Mouse (Mus musculus): Measurements from ENCODE around the gene A230050P20Rik. TPM values are rescaled to one million over a fixed set of nuclear protein-coding genes. Genes with fewer than 3 reads are reported as not detected.

Gene A230050P20Rik
- polyA plus RNA-seq, 1 experiment = 82.8 TPM

- no peak for DNase-seq (ENCODE audit: low read depth in 1 of 2, low spot score in 2 of 2)
- WGBS = 94% methylated on average over 9 of the region's 9 CpGs
- Histone ChIP-seq H3K4me3 (ENCODE audit: extremely low read depth, insufficient read depth, insufficient read length) (no peak overlapping the region), H3K27ac (ENCODE audit: insufficient read depth, low read length) (no peak overlapping the region), H3K4me1 (ENCODE audit: control insufficient read depth, insufficient read depth, insufficient read length) (no peaks in the 10 kb centered on the region), H3K27me3 (ENCODE audit: control insufficient read depth, insufficient read depth, low read length) (no peaks in the 10 kb centered on the region), H3K36me3 (ENCODE audit: control insufficient read depth, insufficient read depth, low read length) (peaks cover 73% of the 10 kb centered on the region)
- TF ChIP-seq POLR2A (IDR thresholded peaks at IDR 0.05; ENCODE audit: low read depth, low read length) (no peak), CTCF (IDR thresholded peaks at IDR 0.05; ENCODE audit: extremely low read depth, insufficient read depth, insufficient read length, insufficient replicate concordance) (no peak)
Measured at GRCm38 (mm10) chr9:20909948-20910347, 41.5 kb downstream of the A230050P20Rik start.

DNA sequence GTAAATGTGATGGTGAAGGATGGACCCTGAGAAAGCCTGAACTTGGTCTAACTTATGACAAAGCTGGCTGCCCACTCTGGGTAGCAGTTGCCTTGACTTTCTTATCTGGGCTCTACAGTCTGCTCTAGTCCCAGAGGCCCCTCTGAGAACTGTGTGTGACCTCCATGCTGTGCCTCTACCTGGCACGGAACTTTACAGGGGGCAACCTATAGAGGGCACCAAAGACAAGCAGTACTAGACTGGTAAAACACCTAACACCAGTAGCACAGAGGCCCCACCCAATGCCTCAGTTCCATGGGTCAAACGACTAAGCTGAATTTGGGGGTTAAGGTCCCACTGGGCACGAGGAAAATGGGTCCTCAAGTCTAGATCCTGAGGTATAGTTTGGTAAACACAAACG lies 47.7 kb downstream of the A230050P20Rik start:
- TF ChIP-seq CTCF (IDR thresholded peaks at IDR 0.05; ENCODE audit: extremely low read depth, insufficient read depth, insufficient read length, insufficient replicate concordance) (peak; percentile 31; the same call in 1 of the 2 replicates), POLR2A (IDR thresholded peaks at IDR 0.05; ENCODE audit: low read depth, low read length) (no peak)
- Histone ChIP-seq H3K4me1 (ENCODE audit: control insufficient read depth, insufficient read depth, insufficient read length) (no peaks in the 10 kb centered on the region), H3K27ac (ENCODE audit: insufficient read depth, low read length) (no peak overlapping the region), H3K27me3 (ENCODE audit: control insufficient read depth, insufficient read depth, low read length) (no peaks in the 10 kb centered on the region), H3K4me3 (ENCODE audit: extremely low read depth, insufficient read depth, insufficient read length) (no peak overlapping the region), H3K36me3 (ENCODE audit: control insufficient read depth, insufficient read depth, low read length) (peaks cover 61% of the 10 kb centered on the region)
- 76% methylated on average over 4 of the region's 4 CpGs for WGBS
- DNase-seq (ENCODE audit: low read depth in 1 of 2, low spot score in 2 of 2) = peak; percentile 15 to 26

DNA sequence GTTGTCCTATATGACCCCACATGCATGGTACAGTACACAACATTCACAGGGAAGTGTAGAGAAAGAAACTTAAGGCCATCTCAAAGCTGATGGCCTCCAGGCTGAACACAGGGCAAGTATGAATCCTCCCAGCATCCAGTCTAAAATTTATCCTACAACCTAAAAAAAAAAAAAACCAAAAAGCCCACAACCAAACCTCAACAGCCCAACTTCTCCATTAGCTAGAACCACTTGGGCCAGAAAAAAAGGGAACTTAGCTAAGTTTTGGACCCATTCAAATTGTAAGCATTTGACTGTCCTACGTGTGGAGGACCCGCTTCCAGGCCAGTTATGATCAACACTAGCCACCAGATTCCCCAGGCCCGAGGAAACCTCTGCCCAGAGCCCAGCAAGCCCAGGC lies 54.8 kb downstream of the A230050P20Rik start:
- Histone ChIP-seq H3K4me3 (ENCODE audit: extremely low read depth, insufficient read depth, insufficient read length) (no peak overlapping the region), H3K4me1 (ENCODE audit: control insufficient read depth, insufficient read depth, insufficient read length) (no peaks in the 10 kb centered on the region), H3K27ac (ENCODE audit: insufficient read depth, low read length) (no peak overlapping the region), H3K36me3 (ENCODE audit: control insufficient read depth, insufficient read depth, low read length) (peaks cover 62% of the 10 kb centered on the region), H3K27me3 (ENCODE audit: control insufficient read depth, insufficient read depth, low read length) (no peaks in the 10 kb centered on the region)
- DNase-seq (ENCODE audit: low read depth in 1 of 2, low spot score in 2 of 2) = no peak
- 73% methylated on average over 3 of the region's 3 CpGs for WGBS
- TF ChIP-seq CTCF (IDR thresholded peaks at IDR 0.05; ENCODE audit: extremely low read depth, insufficient read depth, insufficient read length, insufficient replicate concordance) = no peak
- no peak for TF ChIP-seq POLR2A (IDR thresholded peaks at IDR 0.05; ENCODE audit: low read depth, low read length)

Other genes with a start within 250 kb of the A230050P20Rik start
- 96.6 and 178 TPM in 2 replicates for gene Ubl5, start 225.8 kb upstream of the A230050P20Rik start, polyA plus RNA-seq (2012; rRNA removed)
- gene Fbxl12, start 223.9 kb upstream of the A230050P20Rik start, polyA plus RNA-seq (2012; rRNA removed) = 82.2 and 105 TPM in 2 replicates
- gene Pin1, start 216.5 kb upstream of the A230050P20Rik start, polyA plus RNA-seq (2012; rRNA removed) = 11.3 and 12.0 TPM in 2 replicates
- 0.50 and 0.53 TPM in 2 replicates for gene Olfm2, start 122.3 kb upstream of the A230050P20Rik start, polyA plus RNA-seq (2012; rRNA removed)
- 1.4 TPM in 2 replicates for gene Col5a3, start 53.6 kb upstream of the A230050P20Rik start, polyA plus RNA-seq (2012; rRNA removed)
- gene Rdh8, start 50.1 kb upstream of the A230050P20Rik start, polyA plus RNA-seq (2012; rRNA removed) = not detected in 2 replicates
- 2.7 and 3.8 TPM in 2 replicates for gene Angptl6, start 11.1 kb downstream of the A230050P20Rik start, polyA plus RNA-seq (2012; rRNA removed)
- gene Ppan, start 19.5 kb downstream of the A230050P20Rik start, polyA plus RNA-seq (2012; rRNA removed) = 116 and 120 TPM in 2 replicates
- 89.3 and 103 TPM in 2 replicates for gene Eif3g, start 30.0 kb downstream of the A230050P20Rik start, polyA plus RNA-seq (2012; rRNA removed)
- 37.0 and 44.9 TPM in 2 replicates for gene Dnmt1, start 91.2 kb downstream of the A230050P20Rik start, polyA plus RNA-seq (2012; rRNA removed)
- gene S1pr2, start 108.1 kb downstream of the A230050P20Rik start, polyA plus RNA-seq (2012; rRNA removed) = 3.4 and 3.9 TPM in 2 replicates
- gene Mrpl4, start 134.1 kb downstream of the A230050P20Rik start, polyA plus RNA-seq (2012; rRNA removed) = 75.8 and 99.7 TPM in 2 replicates
- gene Icam1, start 147.3 kb downstream of the A230050P20Rik start, polyA plus RNA-seq (2012; rRNA removed) = 59.7 and 67.4 TPM in 2 replicates
- 8.1 and 9.3 TPM in 2 replicates for gene Icam4, start 160.7 kb downstream of the A230050P20Rik start, polyA plus RNA-seq (2012; rRNA removed)
- 1.1 and 1.2 TPM in 2 replicates for gene Icam5, start 163.4 kb downstream of the A230050P20Rik start, polyA plus RNA-seq (2012; rRNA removed)
- 0.28 and 0.65 TPM in 2 replicates for gene Zglp1, start 198.5 kb downstream of the A230050P20Rik start, polyA plus RNA-seq (2012; rRNA removed)
- 0.19 and 0.32 TPM in 2 replicates for gene Gm49373, start 204.5 kb downstream of the A230050P20Rik start, polyA plus RNA-seq (2012; rRNA removed)
- gene Fdx1l, start 205.0 kb downstream of the A230050P20Rik start, polyA plus RNA-seq (2012; rRNA removed) = 38.3 and 59.5 TPM in 2 replicates
- gene Gm38431, start 223.4 kb downstream of the A230050P20Rik start, polyA plus RNA-seq (2012; rRNA removed) = 5.2 and 18.8 TPM in 2 replicates
- 77.9 and 93.1 TPM in 2 replicates for gene Raver1, start 223.4 kb downstream of the A230050P20Rik start, polyA plus RNA-seq (2012; rRNA removed)